Mouse (Mus musculus): ENCODE measurements around the gene Ap1s3.

GRCm38 (mm10) chr1:79669419-79669974, 2.3 kb downstream of the Ap1s3 start:
- TF ChIP-seq CTCF (IDR thresholded peaks at IDR 0.05; ENCODE audit: low read depth) (no peak), EP300 (IDR thresholded peaks at IDR 0.05; ENCODE audit: low read depth) (no peak)

Data from liver, postnatal 0 days (tissue).